Mouse (Mus musculus): Measurements from ENCODE around the gene Cep162. TPM values are rescaled to one million over a fixed set of nuclear protein-coding genes. Genes with fewer than 3 reads are reported as not detected.
A peak's percentile ranks its signal among the peaks of the same experiment; 100 is the strongest.

Gene Cep162
- total RNA-seq (2021), result 1 to 10 TPM; 2.8 to 3.0 TPM

GRCm38 (mm10) chr9:87254903-87255695, at the start of gene Cep162:
TSS of gene Cep162 (minus strand) at chr9:87255536.
- intact Hi-C loops (cut with DNase I), result no loop called here
- peak; percentile 77 for DNase-seq (ENCODE audit: low spot score)

GRCm38 (mm10) chr9:87303196-87303595, 47.9 kb upstream of the Cep162 start:
- intact Hi-C loops (cut with DNase I), result no loop called here
- no peak for DNase-seq (ENCODE audit: low spot score)

- DNase-seq (ENCODE audit: low spot score), result no peak
- intact Hi-C loops (cut with DNase I), result no loop called here
These were observed 43.6 kb upstream of the Cep162 start for GRCm38 (mm10) chr9:87298900-87299299.

DNA sequence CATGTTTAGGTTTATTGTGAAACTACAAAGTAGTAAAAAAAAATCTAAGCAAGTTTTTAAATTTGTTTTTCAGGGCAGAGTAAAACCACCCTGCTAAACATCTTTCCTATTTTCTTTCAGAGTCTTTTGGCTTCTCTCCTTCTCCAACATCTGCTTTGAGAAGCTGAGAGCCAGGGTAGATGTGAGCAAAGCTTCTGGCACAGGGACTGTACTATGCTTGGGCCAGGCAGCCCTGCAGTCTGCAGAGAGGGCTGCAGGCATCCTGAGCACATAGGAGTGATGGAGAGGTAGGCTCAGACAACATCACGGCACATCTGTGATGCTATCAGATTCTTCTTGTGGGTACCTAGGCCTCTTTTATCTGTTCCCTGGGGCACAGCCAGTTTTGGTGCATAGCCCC, 42.2 kb upstream of the Cep162 start:
- no peak for DNase-seq (ENCODE audit: low spot score)
- intact Hi-C loops (cut with DNase I), result no loop called here

GRCm38 (mm10) chr9:87255696-87256030, 327 bp upstream of the Cep162 start:
- intact Hi-C loops (cut with DNase I), result no loop called here
- no peak for DNase-seq (ENCODE audit: low spot score)

DNA sequence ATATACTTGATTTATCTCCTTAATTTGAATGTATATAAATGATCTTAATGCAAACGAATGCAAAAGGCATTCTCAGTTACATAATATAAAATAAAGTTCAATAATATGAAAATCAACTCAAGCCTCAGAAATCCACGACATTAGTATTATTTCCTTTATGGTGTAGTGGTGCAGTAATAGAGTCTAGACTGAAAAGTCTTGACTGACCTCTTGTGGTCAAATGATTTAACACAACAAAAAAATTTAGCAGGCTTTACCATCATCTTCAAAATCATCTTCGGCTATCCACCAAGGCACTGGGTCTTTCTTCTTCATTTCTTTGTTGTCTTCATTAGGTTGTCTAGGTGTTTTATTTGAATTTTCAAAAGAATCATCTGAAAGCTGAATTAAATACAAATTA, 7.2 kb downstream of the Cep162 start:
- no peak for DNase-seq (ENCODE audit: low spot score)
- intact Hi-C loops (cut with DNase I), result loop anchor here (2.0 to 10.0 kb wide), 3 partner anchors 151 to 663 kb away; no protein-coding TSS in a partner anchor

GRCm38 (mm10) chr9:87247678-87248077, 7.7 kb downstream of the Cep162 start:
- intact Hi-C loops (cut with DNase I), result loop anchor here (2.0 to 10.0 kb wide), 3 partner anchors 150 to 663 kb away; no protein-coding TSS in a partner anchor
- DNase-seq (ENCODE audit: low spot score), result no peak

GRCm38 (mm10) chr9:87213204-87213603, 42.1 kb downstream of the Cep162 start:
- intact Hi-C loops (cut with DNase I), result no loop called here
- no peak for DNase-seq (ENCODE audit: low spot score)

GRCm38 (mm10) chr9:87210830-87211339, 44.5 kb downstream of the Cep162 start:
- DNase-seq (ENCODE audit: low spot score), result no peak
- intact Hi-C loops (cut with DNase I), result no loop called here

- no peak for DNase-seq (ENCODE audit: low spot score)
- intact Hi-C loops (cut with DNase I), result no loop called here
These were observed 52.9 kb downstream of the Cep162 start for GRCm38 (mm10) chr9:87202431-87202830.

DNA sequence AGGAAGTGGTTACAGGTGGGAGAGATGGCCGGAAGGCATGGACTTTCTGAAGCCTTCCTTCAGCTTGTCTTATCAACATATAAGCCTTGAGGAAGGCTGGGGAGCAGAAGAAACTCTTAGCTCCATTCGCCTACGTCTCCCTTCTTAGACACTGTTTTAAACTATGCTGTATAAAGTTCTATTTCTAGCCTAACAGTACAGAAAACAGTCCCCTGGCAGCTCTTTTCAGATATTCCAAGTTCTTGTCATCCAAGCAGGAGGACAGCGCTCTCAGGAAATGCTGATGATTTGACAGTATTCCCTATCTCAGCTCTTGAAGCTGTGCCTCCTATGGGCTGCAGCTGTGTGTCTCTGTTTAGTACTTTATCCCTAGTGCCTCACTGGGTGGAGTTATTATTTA, 54.4 kb downstream of the Cep162 start:
- intact Hi-C loops (cut with DNase I), result no loop called here
- DNase-seq (ENCODE audit: low spot score), result no peak

GRCm38 (mm10) chr9:87200426-87200825, 54.9 kb downstream of the Cep162 start:
- DNase-seq (ENCODE audit: low spot score), result no peak
- intact Hi-C loops (cut with DNase I), result no loop called here

DNA sequence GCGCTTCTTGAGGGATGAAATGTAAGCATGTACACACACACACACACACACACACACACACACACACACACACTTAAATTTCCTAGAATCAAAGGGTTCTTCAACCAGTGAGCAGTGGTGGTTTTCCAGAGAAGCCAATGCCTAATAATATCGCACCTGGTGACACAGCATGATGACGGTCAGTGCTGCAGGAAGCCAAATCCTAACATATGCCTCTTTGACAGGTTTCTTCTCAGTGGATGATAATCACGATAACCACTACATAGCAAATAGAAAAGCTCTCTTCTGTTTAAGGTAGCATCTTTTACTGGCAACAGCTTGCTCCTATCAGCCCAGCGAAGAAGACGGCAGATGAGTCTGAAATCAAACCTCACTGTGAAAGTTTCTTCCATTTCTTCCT, 57.3 kb downstream of the Cep162 start:
- intact Hi-C loops (cut with DNase I), result no loop called here
- DNase-seq (ENCODE audit: low spot score), result no peak

GRCm38 (mm10) chr9:87197277-87197676, 58.1 kb downstream of the Cep162 start:
- no peak for DNase-seq (ENCODE audit: low spot score)
- intact Hi-C loops (cut with DNase I), result no loop called here

GRCm38 (mm10) chr9:87193721-87194120, 61.6 kb downstream of the Cep162 start:
- no peak for DNase-seq (ENCODE audit: low spot score)
- intact Hi-C loops (cut with DNase I), result no loop called here

- intact Hi-C loops (cut with DNase I), result no loop called here
- no peak for DNase-seq (ENCODE audit: low spot score)
These were observed 68.0 kb downstream of the Cep162 start for GRCm38 (mm10) chr9:87187336-87187735.

DNA sequence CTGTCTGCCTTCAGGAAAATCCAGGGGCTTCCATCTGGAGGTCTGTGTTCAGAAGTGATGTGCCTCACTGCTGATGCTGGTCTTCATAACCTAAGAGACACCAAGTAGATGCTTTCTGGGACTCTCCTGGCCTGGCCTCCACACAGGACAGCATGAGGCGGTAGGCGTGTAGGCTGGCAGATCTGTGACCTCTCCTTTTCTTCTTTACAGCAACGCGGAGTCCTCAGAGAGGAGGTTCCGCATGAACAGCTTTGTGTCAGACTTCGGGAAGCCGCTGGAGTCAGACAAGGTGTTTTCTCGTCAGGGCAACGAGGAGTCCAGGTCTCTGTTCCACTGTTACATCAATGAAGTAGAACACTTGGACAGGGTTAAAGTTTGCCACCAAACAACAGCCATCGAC, 73.1 kb downstream of the Cep162 start:
- intact Hi-C loops (cut with DNase I), result no loop called here

GRCm38 (mm10) chr9:87178534-87178933, 76.8 kb downstream of the Cep162 start:
- intact Hi-C loops (cut with DNase I), result no loop called here
- DNase-seq (ENCODE audit: low spot score), result no peak

More for the DNA sequence above, 73.1 kb downstream of the Cep162 start:
- DNase-seq (ENCODE audit: low spot score), result no peak

DNA sequence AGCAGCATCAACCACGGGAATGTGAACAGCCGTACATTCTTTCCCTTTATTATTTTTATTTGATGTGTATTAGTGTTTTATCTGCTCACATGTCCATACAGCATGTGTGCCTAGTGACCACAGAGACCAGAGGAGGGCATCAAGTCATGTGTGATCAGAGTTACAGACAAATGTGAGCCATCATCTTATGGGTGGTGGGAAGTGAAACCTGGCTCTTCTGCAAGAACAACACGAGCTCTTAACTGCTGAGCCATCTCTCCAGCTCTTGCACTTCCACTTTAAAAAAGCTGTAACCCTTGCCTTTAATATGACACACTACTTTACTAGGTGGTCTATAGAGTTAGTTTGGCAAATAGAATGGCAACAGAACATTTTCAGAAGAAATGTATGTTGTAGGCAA, 83.8 kb downstream of the Cep162 start:
- intact Hi-C loops (cut with DNase I), result no loop called here
- no peak for DNase-seq (ENCODE audit: low spot score)

DNA sequence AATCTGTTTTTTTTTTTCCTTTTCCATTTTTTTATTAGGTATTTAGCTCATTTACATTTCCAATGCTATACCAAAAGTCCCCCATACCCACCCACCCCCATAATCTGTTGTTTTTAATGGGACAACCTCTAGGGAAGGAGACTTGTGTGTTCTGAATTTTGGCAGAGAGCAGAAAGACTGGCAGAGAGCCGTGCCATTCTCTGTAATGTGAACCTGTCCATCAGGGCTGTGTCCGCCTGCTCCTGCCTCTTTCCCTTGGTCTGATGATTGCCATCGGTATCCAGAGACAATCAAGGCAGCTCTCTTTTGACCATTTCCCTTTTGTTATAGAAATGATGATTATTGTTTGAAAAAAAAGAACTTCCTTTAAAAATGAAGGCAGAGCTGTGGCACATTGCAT, 84.4 kb downstream of the Cep162 start:
- intact Hi-C loops (cut with DNase I), result no loop called here
- no peak for DNase-seq (ENCODE audit: low spot score)

DNA sequence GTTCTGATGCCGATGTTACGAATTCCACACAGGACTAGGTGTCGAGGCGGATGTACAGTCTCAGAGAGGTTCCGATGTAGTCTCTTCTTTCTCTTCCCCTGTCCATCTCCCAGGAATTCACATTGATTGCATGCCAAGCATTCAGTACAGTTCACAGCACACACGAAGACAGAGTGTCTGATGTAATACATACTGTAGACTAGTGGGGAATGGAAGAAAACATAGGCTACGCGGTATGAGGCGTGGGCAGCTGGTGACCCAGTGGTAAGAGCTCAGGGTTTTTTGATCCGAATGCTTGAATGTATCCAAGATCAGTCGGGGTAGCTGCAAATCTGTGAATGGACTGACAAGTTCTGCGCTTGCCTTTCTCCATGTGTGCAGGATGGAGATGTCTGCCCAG, 86.2 kb downstream of the Cep162 start:
- intact Hi-C loops (cut with DNase I), result no loop called here
- DNase-seq (ENCODE audit: low spot score), result no peak

- intact Hi-C loops (cut with DNase I), result no loop called here
- no peak for DNase-seq (ENCODE audit: low spot score)
These were observed 87.3 kb downstream of the Cep162 start for GRCm38 (mm10) chr9:87168051-87168450.
